Mouse (Mus musculus): ENCODE results near the gene Ms4a13.

DNA sequence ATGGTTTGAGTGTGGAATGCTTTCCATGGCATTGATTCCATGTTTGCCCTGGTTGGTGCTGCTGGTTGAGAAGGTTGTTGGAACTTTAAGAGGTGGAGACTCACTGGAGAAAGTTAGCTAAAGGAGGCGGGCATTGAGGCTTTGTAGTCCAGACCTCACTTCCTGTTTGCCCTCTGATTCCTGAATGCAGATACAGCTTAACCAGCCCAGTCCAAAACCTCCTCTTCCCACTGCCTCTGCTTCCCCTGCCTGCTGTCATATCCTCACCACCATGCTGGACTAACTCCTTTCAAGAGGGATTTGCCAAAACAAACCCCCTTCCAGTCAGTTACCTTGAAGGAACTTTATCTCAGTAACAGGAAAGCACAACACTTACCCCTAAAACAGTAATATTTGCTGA, 4.0 kb downstream of the Ms4a13 start:
- TF ChIP-seq CTCF (IDR thresholded peaks at IDR 0.05; ENCODE audit: borderline replicate concordance, insufficient read depth, low read length): no peak
- TF ChIP-seq POLR2A (IDR thresholded peaks at IDR 0.05; ENCODE audit: low read depth, low read length): no peak

All from embryonic fibroblast, embryonic 13.5 days (primary cell).